Mouse (Mus musculus): ENCODE measurements around the gene Ltb. TPM values are rescaled to one million over a fixed set of nuclear protein-coding genes. Genes with fewer than 3 reads are reported as not detected.
A peak's percentile ranks its signal among the peaks of the same experiment; 100 is the strongest.

Gene Ltb
- polyA plus RNA-seq, 1 experiment: 1.1 TPM

DNA sequence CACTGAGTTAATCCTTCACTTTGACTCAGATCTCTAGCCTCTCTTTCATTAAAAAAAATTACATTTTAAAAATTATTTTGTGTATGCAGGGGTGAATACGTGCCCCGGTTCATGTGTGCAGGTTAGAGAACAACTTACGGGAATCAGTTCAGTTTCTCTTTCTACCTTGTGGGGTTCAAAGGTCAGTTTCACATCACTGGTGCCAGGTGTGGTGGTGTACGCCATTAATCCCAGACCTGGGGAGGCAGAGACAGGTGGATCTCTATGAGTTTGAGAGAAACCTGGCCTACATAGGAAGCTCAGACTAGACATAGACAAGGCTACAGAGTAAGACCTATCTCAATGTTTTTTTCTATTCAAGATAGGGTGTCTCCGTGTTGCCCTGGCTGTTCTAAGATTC is 18.8 kb downstream of the Ltb start:
- no peak for DNase-seq (ENCODE audit: low read depth)
- no peak for TF ChIP-seq CTCF (IDR thresholded peaks at IDR 0.05; ENCODE audit: borderline replicate concordance, extremely low read depth, insufficient read depth, insufficient read length)
- no peak for TF ChIP-seq POLR2A (IDR thresholded peaks at IDR 0.05; ENCODE audit: borderline replicate concordance, extremely low read depth, insufficient read depth, insufficient read length, poor library complexity, severe bottlenecking)

DNA sequence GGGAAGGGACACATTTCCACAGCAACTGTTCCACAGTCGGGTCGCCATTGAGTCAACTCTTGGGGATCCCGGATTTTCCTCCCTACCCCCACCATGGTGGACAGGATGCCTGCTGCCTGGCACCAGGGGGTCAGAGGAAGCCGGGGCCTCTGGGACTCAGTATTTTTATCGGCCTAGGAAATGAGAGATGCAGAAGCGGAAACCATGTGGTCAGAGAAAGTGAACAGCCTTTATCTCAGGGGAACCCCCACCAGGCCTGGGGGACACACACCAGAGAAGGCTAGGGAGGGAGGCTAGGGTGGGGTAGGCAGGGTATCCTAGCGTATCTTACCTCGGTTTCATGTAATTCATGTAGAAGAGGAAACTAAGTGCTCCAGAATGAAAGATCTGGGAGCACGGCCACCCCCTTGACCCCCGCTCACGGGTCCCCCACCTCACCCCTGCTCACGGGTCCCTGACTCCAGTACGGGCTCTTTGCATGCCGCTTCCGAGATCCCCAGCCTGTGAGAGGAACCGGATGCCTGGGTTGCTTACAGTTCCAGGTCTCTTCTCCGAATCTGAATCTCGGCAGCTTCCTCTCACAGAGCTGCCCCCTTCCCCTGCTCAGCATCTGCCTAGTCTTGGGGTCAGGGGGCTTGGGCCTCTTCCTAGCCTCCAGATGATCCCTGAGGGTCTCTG is 24.4 kb downstream of the Ltb start:
- DNase-seq (ENCODE audit: low read depth): no peak
- no peak for TF ChIP-seq POLR2A (IDR thresholded peaks at IDR 0.05; ENCODE audit: borderline replicate concordance, extremely low read depth, insufficient read depth, insufficient read length, poor library complexity, severe bottlenecking)
- TF ChIP-seq CTCF (IDR thresholded peaks at IDR 0.05; ENCODE audit: borderline replicate concordance, extremely low read depth, insufficient read depth, insufficient read length): no peak

DNA sequence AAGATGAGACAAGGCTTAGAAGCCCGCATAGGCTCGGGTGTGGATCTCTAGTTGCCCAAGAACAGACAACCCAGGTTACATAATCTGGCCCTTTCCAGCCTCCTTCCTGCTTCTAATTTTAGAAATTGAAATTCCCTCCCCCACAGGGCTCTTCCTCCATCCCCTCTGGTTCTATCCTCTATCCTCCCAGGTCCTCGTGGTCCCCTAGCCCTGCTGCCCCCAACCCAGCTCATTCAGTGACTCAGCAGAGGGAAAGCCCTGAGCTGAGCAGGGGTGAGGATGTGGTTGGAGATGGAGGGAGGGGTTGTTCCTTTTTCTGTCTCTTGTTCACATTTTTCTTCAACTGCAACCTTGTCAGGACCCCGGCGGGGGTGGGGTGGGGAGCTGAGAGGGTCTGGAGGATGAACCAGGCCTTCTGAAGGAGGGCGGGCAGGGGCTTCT is 25.4 kb downstream of the Ltb start:
- DNase-seq (ENCODE audit: low read depth): no peak
- TF ChIP-seq CTCF (IDR thresholded peaks at IDR 0.05; ENCODE audit: borderline replicate concordance, extremely low read depth, insufficient read depth, insufficient read length) (no peak), POLR2A (IDR thresholded peaks at IDR 0.05; ENCODE audit: borderline replicate concordance, extremely low read depth, insufficient read depth, insufficient read length, poor library complexity, severe bottlenecking) (no peak)

DNA sequence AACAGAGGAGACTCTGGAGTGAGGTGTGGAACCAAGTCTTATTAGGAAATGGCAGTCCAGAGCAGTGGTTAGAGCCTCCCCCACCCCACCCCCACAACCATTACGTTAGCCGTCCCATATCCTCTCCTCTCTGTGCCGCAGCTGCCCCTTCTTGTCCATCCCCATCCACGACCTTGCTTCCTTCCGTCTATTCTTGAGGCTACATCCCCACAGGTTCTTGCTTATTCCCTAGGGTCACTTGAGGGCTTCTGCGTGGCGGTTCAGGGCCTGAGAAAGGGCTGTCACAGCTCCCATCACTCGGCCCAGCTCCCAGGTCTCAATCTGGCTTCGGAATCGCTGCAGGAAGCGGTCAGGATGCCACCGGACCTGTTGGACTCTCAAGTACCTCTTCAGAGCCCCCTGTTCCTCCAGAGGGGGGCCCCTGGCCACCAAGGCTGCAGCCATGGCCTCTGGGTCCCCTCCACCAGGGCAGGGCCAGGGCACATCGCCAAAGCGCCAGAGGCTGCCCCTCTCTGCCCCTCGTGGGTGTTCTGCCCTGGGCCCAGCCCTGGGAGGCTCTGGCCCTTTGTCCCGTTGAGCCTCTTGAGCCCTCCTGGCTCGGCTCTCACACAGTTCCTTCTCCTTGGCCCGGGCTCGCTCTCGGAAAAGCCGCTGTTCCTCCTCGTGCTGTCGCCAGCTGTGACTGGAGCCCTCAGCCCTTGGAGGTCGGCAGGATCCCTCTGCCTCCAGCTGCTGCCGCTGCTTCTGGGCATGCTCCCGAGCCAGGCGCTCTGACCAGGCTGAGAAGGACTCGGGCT is 26.1 kb downstream of the Ltb start, which contains the start of gene Gm16181:
Gene Gm16181 (plus strand): TSS at position 679 of the 797 bp plus-strand sequence.
- no peak for TF ChIP-seq CTCF (IDR thresholded peaks at IDR 0.05; ENCODE audit: borderline replicate concordance, extremely low read depth, insufficient read depth, insufficient read length)
- no peak for TF ChIP-seq POLR2A (IDR thresholded peaks at IDR 0.05; ENCODE audit: borderline replicate concordance, extremely low read depth, insufficient read depth, insufficient read length, poor library complexity, severe bottlenecking)
- DNase-seq (ENCODE audit: low read depth): no peak

DNA sequence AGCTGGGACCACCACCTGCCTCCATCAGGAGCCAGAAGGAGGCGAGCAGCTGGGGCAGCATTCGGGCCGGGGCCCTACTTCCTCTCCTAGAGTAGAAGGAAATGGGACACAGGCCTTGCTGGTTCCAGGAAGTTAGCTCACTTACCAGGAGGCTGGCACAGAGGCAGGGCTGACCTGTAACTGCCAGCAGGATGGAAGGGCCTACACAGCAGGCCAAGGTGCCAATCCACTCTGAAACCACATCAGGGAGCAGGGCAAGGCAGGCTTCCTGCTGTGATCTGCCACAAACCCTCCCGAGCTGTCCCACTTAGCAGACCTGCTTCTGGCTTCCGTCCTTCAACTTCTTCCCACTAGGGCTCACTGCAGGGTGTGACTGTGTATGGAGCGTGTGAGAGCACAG is 28.1 kb downstream of the Ltb start:
- TF ChIP-seq CTCF (IDR thresholded peaks at IDR 0.05; ENCODE audit: borderline replicate concordance, extremely low read depth, insufficient read depth, insufficient read length) (no peak), POLR2A (IDR thresholded peaks at IDR 0.05; ENCODE audit: borderline replicate concordance, extremely low read depth, insufficient read depth, insufficient read length, poor library complexity, severe bottlenecking) (no peak)

DNA sequence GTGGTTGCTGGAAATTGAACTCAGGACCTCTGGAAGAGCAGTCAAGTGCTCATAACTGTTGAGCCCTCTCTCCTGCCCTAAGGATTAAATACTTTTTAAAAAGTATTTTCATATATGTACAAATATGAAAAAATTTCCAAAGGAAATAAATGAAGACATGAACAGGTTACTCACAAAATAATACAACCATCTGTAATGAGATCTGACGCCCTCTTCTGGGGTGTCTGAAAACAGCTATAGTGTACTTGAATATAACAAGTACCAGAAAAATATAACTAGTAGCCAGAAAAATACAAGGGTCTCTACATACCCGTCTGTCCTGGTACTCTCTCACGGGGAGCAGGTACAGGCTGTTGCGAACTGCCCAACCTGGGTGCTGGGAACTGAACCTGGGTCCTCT is 30.4 kb downstream of the Ltb start:
- no peak for DNase-seq (ENCODE audit: low read depth)
- TF ChIP-seq CTCF (IDR thresholded peaks at IDR 0.05; ENCODE audit: borderline replicate concordance, extremely low read depth, insufficient read depth, insufficient read length): no peak
- no peak for TF ChIP-seq POLR2A (IDR thresholded peaks at IDR 0.05; ENCODE audit: borderline replicate concordance, extremely low read depth, insufficient read depth, insufficient read length, poor library complexity, severe bottlenecking)

More for the DNA sequence above, 28.1 kb downstream of the Ltb start:
- no peak for DNase-seq (ENCODE audit: low read depth)

DNA sequence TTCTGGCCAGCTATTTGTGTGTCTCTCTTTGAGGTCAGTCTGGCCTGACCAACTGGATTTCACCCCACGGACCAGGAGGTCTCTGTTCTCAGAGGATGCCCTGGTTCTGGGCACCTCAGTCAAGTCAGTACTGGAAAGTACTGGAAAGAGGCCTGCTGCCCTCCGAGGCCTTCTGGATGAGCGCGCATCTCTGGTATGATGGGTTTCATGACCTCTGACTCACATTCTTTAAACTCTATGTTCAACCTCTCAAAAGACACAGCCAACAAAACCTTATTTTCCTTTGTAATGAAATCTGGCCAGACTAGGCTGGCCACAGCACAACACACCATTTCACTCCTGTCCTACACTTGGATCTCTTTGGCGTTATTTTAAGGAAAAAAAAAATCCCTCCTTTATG is 31.2 kb downstream of the Ltb start:
- no peak for TF ChIP-seq CTCF (IDR thresholded peaks at IDR 0.05; ENCODE audit: borderline replicate concordance, extremely low read depth, insufficient read depth, insufficient read length)
- TF ChIP-seq POLR2A (IDR thresholded peaks at IDR 0.05; ENCODE audit: borderline replicate concordance, extremely low read depth, insufficient read depth, insufficient read length, poor library complexity, severe bottlenecking): no peak
- DNase-seq (ENCODE audit: low read depth): no peak

DNA sequence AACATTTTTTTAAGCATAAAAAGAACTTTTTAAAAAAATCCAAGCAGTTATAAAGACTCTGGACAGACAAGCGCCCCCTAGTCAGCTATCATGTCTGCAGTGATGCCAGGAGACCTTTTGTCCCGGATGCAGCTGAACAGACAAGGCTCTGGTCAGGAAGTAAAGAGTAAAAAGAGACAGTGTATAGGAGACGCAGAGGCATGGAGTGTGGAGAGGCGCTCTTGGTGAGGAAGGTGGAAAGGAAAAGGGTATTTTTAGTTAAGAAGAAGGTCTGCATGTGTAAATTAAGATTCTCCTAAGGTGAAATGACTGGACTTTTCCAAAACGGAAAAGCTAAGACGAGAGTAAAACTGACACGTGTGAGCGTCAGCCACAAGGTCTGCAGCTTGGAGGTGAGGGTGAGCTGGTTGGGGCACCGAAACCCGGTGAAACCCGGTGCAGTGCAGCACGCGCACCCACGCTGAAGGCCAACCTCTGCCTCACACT is 32.4 kb downstream of the Ltb start:
- TF ChIP-seq POLR2A (IDR thresholded peaks at IDR 0.05; ENCODE audit: borderline replicate concordance, extremely low read depth, insufficient read depth, insufficient read length, poor library complexity, severe bottlenecking): no peak
- no peak for TF ChIP-seq CTCF (IDR thresholded peaks at IDR 0.05; ENCODE audit: borderline replicate concordance, extremely low read depth, insufficient read depth, insufficient read length)
- no peak for DNase-seq (ENCODE audit: low read depth)

DNA sequence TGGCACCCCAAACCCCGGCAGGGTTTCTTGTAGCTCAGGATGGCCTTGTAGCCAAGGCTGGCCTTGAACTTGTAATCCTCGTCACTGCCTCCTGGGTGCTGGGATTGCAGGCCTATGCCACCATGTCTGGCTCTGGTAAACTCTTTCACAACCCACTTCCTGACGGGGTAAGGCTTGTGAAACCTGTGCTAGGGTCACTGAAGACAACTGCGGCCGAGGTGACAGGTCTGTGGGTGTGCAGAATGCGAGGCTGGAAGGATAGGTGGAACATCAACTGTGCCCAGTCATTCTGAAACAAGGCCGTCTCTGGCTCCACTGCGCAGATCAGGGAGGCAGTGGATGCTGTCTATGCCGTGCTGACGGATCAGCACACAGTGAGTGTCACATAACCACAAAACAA is 36.8 kb downstream of the Ltb start:
- no peak for DNase-seq (ENCODE audit: low read depth)
- TF ChIP-seq POLR2A (IDR thresholded peaks at IDR 0.05; ENCODE audit: borderline replicate concordance, extremely low read depth, insufficient read depth, insufficient read length, poor library complexity, severe bottlenecking) (no peak), CTCF (IDR thresholded peaks at IDR 0.05; ENCODE audit: borderline replicate concordance, extremely low read depth, insufficient read depth, insufficient read length) (no peak)

DNA sequence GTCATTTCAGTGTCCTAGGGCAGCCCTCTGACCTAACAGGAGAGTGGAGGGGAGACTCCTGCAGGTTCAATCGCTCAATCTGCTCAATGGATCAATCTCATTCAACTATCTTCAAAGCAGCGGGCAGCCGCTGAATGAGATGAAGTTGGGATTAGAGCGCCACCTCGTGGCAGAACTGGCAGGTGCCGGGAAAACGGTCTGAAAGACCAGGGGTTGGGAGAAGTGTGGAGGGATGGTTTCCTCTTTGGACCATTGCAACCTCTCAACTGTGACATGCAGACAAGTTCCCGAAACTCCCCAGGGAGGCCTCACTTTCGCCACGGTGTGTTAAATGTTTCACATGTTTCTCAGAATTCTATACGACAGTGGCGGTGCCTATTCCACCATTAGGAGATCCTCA is 37.8 kb downstream of the Ltb start:
- DNase-seq (ENCODE audit: low read depth): peak; percentile 83
- TF ChIP-seq POLR2A (IDR thresholded peaks at IDR 0.05; ENCODE audit: borderline replicate concordance, extremely low read depth, insufficient read depth, insufficient read length, poor library complexity, severe bottlenecking): no peak
- peak; percentile 96 for TF ChIP-seq CTCF (IDR thresholded peaks at IDR 0.05; ENCODE audit: borderline replicate concordance, extremely low read depth, insufficient read depth, insufficient read length)

DNA sequence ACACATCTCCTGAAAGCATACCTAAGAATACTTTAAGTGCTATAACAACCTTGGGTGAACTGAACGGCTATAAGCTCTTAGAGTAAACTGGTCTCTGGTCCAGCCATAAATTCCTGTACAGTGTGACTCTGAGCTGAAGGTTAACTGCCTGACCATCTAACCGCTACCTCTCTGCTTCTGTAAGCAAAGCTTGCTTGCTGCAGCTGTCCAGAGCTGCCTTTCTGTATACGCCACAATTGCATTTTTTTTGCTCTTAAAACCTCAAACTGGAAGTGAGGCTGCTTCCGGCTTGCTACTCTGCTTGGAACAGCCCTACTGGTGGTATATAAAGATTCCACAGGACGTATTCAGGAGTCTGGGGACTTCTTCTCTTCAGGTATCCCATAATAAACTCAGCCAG is 38.4 kb downstream of the Ltb start:
- DNase-seq (ENCODE audit: low read depth): no peak
- TF ChIP-seq CTCF (IDR thresholded peaks at IDR 0.05; ENCODE audit: borderline replicate concordance, extremely low read depth, insufficient read depth, insufficient read length): no peak
- no peak for TF ChIP-seq POLR2A (IDR thresholded peaks at IDR 0.05; ENCODE audit: borderline replicate concordance, extremely low read depth, insufficient read depth, insufficient read length, poor library complexity, severe bottlenecking)

Data from brain, embryonic 14.5 days (tissue).